Mouse (Mus musculus): ENCODE measurements at regions not wholly inside any gene's neighbourhood (a gene's known extent, or its start where the extent isn't known, plus 50 kb on each side); places are given as distances from the start of the nearest gene placed in this dataset.

DNA sequence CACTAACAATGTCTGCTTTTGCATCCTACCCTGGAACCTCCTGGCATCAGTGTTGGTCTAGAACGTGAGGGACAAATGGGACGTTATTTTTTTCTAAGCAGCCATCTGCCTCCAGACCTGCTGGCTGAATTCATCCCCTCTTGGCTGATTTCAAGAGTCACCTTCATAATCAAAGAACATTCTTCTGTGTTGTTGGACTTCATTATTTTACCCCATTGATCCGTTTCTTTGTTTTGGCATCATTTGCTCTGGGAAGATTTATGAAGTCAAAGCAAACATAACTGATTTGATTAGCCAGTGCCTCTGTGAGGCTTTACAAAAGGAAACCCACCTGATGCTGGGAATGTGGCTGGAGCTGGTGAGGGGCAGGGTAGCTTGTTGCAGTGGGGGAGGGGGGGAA, 158.0 kb downstream of the Fam43a start:
- TF ChIP-seq CTCF (IDR thresholded peaks at IDR 0.05; ENCODE audit: low read depth, low read length), result no peak
- TF ChIP-seq POLR2A (IDR thresholded peaks at IDR 0.05; ENCODE audit: borderline replicate concordance, low read depth, low read length), result no peak

Measured in bone marrow macrophage, adult 2 months (primary cell).